Mouse (Mus musculus): ENCODE data around the gene Ppp2r5c.

GRCm38 (mm10) chr12:110555536-110556240, 108.8 kb downstream of the Ppp2r5c start:
- TF ChIP-seq CTCF (IDR thresholded peaks at IDR 0.05; ENCODE audit: low read depth, low read length) (no peak), POLR2A (IDR thresholded peaks at IDR 0.05; ENCODE audit: extremely low read depth, insufficient read depth, low read length) (no peak)
